Mouse (Mus musculus) spleen, adult 12 weeks (tissue): Measurements from ENCODE around the gene 6430571L13Rik.

ENCODE experiments used
- DNase-seq: peaks from one replicate; pipeline ENCODE4 v3.0.0; 2022; ENCODE audit warnings: low spot score

Gene 6430571L13Rik

DNA sequence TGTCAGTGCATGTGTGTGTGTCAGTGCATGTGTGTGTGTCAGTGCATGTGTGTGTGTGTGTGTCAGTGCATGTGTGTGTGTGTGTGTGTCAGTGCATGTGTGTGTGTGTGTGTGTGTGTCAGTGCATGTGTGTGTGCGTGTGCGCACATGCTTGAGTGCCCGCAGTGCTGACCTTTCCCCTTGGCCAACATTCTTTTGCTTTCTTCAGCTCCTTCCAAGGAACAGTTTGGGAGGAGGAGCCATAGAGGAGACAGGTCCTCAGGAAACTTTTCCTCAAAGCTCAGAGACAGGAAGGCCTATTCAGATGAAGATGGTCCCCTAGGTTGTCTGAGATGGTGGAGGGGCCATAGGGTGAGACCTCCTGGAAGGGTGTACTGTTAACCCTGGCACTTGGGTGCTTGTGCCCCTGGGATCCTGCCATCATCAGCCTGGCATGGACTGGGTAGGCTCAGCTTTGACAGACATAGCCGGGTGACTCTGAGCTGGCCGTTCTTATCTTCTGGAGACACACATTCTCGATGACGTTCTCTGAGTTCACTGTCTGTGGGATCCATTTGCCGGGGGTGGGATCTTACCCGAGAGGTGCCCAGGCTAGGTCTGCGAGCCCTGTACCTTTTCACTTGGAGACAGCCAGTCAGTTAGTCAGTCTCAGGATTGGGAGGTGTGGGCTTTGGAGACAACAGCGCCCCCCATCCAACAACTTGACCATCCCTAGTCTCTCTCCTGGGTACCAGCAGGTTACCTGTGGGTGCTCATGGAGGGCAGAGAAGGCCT lies 33.1 kb upstream of the 6430571L13Rik start:
- no peak for DNase-seq

DNA sequence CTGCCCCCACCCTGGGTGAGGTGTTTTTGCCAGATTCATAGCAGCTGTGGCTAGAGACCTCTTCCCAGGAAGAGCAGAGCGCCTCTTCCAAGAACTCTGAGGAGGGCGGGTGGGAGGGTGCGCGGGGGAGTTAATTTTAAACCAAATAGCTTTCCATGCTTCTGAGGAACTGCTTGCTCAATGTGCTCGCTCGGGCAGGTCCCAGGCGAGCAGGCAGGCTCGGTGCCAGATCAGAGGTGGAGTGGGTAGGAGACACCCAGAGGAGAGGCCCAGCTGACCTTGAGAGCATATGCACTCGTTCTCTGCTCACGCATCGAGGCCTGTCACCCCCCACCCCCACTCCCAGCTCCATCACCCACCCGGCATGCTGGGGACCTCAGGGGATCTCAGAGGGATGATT lies 32.5 kb upstream of the 6430571L13Rik start:
- no peak for DNase-seq

DNA sequence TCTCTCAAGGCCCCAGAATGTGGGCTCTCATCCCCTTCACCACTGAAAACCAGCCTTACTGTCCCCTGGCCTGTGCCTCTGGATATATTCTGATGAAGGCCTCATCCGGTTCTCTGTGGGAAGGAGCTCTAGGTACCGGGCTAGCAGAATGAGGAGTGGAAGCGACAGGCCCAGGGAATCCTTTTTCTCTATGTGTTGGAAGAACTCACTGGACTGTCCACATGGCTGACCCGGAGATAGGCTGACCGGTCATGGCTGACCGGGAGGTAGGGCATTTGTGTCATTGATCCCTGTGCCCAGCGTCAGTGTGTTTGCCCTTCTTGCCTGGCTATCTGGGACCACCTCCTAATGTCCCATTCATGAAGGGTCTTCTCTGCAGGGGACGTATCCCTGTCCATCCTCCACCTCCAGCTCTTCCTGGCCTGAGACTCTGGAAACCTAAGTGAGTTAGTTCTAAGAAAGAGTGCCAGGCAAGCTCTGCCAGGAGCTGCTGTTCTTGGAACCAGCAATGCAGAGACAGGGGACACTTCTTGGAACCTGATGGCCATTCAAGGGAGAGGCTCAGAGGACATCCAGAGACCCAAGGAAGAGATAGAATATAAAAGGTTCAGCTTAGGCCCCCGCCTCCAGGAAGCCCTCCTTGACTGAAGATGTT lies 31.9 kb upstream of the 6430571L13Rik start:
- no peak for DNase-seq

DNA sequence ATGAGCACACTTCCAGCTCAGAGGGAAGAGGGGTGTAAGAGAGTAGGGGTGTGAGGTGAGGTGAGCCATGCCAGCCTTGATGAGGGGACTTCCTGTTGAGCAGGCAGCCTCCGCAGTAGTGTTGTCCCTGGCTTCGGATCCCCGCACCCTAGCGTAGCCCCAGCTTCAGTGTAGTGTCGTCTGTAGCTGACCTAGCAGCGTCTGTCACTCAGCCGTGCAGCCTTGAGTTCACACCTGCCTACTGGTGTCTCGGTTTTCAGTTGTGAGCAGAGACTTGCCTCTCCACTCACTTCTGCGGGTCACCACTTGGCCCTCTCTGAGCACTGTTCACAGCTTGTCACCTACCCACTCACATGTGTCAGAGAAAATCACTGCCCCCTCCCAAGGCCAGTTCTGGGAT lies 31.2 kb upstream of the 6430571L13Rik start:
- DNase-seq, result no peak

DNA sequence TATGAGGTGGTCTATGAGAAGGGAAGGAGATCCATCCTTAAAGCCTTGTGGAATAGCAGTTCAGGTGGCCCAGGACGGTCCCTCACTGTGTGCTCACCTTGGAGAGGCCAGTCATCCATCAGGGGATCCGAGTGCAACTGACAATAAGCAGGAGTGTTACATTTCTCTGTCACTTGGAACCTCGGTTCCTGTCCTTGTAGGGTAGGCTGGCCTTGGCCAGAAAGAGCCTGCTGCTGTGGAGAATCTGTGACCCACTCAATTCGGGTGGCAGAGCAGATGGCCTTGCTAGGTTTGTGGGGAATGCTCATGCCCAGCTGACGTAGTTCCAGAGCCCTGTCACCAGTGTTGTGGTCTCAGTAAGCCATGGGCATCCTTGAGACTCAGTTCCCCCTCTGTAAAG lies 30.8 kb upstream of the 6430571L13Rik start:
- DNase-seq, result no peak

DNA sequence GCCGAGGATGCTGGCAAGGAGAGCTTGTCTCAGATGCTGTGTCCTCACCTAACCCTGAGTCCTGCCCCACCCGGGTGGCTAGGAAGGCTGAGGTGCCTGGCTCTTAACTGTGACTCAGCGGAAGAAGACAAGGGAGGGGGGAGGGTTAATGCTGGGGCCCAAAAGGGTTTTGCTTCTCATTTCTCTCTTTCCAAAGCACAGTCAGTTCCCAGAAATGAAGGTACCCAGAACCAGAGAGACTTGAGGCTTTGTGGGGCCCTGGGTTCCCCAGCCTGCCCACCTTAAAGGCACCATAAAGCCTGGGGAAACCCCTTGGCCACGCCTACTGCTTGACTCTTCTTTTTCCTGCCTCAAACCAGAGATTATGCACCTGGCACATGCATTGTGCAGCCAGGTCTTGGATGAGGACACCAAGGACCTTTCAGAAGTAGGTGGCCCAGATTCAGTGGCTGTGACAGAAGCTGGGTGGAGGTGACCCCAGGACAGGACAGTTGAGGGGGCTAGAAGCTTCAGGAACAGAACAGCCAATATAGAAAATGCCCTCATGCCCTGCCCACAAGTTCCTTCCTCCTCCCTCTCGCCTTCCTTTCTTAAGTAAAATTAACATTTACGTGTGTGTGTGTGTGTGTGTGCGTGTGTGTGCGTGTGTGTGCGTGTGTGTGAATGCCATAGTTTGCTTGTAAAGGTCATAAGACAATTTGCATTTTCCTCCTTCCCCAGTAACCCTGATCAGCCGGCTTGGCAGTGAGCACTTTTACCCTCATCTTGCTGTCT lies 27.4 kb upstream of the 6430571L13Rik start:
- DNase-seq, result peak; percentile 26

DNA sequence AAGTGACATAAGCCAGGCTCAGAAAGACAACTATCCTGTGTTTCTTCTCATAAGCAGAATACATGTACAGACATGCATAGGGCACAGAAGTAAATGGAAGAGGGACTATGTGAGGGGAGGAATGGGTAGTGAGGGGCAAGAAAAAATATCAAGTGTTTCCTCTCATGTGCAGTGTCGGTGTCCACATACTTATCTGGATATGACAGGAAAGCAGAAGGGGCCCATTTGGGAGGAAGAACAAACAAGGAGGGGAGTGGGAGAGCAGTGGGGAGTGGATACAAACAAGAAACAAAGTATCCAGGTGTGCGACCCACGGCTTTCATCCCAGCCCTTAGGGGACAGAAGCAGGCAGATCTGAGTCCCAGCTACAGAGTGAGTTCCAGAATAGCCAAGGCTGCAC lies 26.5 kb upstream of the 6430571L13Rik start:
- no peak for DNase-seq

DNA sequence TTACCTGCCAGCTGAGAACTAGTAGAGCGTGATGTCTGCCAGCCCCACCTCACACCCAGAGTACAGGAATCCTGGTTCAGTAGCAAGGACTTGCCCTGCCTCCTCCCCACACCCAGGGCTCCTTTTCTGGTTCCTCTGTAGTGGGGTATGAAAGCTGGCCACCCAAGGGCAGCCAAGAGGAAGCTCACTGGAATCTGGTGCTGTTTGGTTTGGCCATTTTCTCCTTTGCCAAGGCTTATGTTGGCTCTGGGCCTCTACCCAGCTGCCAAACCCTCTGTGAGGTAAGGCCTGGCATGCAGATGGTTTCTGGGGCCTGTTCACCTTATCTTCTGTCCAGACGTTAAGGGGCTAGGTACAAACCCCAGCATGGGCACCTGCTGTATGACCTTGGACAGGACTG lies 24.6 kb upstream of the 6430571L13Rik start:
- DNase-seq, result no peak

DNA sequence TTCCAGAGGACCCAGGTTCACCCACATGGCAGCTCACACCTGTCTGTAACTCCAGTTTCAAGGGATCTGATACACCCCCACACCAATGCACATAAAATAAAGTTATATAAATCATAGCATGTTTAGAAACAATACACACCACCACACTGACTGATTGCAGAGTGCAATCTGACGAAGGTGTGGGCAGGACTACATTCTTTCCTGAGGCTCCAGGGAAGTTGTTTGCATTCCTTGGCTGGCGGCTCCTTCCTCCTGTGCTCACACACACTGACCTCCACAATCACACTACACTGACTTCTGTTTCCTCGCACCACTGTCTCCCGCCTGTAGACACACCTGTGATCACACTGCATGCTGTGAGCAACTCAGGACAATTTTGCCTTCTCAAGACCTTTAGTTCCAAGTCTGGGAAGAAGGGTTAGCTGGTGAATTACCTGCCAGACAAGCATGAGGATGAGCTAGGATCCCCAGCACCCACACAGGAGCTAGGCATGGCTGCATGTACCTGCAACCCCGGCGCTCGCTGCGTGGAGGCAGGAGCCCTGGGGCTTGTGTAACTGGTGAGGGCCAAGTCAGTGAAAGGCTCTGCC lies 17.8 kb upstream of the 6430571L13Rik start:
- DNase-seq, result no peak

DNA sequence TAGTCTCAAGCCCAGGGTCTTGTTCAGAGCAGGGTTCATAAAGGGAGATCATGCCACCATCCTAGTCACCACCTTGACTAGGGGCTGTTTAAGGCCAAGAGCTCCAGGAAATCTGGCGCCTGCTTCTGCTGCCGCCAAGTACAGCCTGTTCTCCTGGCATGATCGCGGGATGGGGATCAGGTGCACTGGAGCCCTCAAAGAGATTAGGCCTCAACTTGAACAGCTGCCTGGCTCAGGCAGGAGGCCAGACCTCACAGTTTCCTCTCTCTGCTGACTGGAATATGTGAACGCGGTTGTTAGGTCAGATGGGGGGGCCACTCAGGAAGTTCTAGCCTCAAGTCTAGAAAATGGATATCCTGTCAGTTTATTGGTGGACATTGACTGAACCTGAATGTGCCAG lies 16.8 kb upstream of the 6430571L13Rik start:
- DNase-seq, result no peak

DNA sequence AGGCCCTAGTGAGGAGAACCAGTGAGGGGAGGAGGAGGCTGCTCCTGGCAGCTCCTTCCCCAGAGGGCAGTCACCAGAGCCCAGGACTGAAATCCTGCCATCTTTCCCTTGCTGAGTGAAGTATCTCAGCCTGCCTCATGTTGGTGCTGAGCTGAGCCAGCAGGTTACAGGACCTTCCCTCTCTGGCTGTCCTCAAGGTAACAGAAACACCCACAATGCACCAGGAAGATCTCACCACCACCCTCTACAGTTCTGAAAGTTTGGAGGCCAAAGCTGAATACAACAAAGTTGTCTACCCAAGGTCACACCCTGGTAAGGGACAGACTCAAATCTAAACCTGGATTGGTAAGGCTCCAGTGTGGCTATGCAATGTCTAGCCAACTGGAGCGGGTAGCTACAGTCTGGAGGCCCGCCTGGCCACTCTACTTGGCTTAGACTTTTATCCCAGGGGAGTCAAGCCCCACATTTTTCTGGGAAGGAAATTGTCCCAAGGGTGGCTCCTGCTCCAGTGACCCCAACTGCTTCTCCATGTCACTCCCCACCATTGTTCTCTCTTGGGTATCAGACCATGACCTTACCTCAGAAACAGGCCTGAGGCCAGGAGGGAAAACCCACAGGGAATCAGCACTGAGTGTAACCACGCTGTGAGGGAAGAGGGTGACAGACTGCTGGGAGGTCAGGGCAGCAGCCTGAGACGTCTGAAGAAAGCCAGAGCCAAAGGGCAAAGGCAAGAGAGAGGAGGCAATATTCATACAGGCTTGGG lies 15.4 kb upstream of the 6430571L13Rik start:
- no peak for DNase-seq

DNA sequence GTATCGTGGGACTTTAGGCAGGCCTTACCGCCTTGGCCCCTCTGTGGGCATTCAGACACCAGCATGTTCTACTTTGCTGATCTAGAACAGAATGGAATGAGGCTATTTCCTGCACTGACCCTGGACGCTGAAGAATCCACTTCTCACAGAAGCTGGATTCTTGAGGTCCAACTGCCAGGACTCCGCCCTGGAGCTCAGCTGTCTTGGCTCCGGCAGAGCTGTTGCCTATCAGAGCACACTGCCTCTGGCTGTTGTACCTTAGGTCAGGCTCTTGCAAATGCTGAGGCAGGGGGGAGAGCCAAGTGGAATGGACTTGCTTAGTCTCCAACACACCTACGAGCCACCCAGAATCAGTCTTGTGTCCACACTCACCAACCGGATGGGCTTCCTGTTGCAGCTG lies 14.5 kb upstream of the 6430571L13Rik start:
- DNase-seq, result no peak

DNA sequence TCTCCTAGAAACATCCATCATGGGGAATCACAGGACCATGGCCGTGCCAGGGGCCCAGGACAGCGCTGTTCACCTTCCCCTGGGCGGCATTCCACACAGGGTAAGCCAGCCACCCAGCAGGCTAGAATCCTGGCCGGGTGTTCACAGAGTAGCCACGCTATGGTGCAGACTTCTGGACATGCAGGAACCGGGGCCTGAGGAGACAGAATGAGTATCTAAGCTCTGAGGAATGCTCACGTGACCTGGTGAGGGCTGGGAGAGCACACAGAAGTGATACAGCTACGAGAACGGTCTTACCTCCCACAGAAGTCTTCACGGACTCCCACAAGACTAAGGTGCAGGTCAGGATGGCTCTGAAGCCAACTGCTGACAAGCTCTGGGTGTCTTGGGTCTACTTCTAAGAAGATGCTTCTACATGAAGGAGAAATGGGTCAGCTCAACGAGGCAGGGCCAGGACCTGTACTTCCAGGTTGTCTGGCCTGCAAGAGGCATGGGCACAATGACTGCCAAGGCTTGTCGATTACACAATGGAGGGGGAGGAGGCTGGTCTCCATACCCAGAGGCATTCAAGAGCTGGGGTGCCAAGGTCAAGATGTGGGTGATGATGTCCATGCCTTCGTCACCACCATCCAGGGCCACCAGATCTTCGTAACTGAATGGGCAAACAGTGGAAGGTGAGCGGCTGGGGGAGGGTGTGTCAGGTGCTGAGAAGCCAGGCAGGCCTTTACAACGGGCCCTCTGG lies 12.4 kb upstream of the 6430571L13Rik start:
- DNase-seq, result no peak

DNA sequence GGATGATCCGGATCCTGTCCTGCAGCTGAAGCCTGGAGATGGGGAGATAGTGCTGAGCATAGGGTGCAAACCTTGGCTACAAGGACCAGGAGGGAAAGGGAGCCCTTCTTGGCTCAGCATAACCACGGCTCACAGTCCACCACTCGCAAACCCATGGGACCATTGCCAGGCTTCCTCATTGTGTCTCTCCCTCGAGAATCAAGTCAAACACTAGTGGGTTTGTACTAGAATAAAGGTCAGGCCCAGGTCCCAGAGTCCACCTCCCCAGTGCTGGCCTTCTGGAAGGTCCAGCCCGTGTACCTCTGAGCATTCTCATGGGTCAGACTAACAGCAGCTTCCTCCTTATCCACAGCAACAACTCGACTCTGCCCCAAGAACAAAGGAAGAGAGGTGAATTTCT lies 9.6 kb upstream of the 6430571L13Rik start:
- DNase-seq, result no peak

DNA sequence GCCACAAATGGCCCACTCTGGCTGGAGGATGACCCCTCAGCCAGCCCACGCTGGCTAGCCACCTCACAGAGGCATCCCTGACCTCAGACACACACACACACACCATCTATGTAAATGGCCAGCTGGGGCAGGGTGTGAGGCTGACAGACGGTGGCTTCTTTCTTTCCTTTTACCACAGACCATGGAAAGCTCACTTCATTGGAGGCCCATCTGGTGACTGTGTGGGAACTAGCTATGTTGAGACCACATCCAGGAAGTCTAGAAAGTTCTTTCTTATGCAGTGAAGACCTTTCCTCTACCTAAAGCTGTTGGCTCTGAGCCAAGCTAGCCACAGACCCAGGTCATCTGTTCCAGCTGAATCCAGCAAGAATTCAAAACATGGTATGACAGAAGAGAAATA lies 6.7 kb upstream of the 6430571L13Rik start:
- DNase-seq, result no peak

DNA sequence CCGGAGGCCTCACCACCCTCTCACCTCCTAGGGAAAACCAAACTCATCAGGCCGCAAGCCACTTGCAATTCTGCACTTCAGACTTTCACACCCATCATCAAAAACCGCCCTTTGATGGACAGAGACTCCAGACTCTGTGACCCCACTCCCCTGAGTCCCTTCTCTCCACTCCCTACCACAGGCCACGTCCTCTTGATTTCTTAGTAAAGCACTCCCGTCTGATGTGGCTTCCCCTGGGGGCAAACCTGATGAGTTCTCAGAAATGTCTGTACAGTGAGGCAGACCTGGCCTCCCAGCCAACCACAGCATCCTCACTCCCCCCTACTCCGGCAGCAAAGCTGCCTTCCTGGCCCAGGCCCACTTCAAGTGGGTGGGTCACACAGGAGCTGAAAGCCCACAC lies 6.0 kb upstream of the 6430571L13Rik start:
- DNase-seq, result no peak

DNA sequence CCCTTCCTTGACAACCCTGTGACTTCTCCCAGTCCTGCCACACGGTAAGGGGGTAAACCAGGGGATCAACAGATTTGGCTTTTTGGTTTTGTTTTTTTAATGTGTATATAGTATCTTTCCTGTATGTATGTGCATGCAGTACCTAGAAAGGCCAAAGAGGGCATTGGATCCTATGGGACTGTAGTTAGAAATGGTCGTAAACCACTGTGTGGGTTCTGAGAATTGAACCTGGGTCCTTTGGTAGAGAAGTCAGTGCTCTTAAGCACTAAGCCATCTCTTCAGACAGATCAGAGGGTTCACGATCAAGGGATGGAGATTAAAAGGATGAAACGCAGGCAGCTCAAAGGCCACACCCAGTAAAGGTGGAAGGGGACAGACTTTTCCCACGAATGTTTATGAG lies 5.4 kb upstream of the 6430571L13Rik start:
- no peak for DNase-seq

DNA sequence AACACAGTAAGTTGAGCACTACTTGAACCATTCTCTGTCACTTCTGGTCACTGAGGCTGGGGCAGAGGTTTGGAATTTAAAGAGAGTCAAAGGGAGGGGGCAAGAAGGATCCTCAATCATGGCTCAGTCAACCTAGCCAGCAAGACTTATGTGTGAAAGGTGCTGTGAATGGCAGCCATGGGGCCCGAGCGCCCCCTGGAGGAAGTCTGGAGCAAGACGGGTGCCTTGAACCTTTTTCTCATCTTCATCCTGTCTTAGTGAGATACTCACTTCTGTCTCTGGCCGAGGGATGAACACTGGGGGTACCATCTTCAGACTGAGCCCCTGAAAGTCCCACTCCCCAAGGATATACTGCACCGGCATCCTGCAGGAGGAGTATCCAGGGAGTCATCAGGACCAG lies 4.5 kb upstream of the 6430571L13Rik start:
- peak; percentile 66 for DNase-seq

DNA sequence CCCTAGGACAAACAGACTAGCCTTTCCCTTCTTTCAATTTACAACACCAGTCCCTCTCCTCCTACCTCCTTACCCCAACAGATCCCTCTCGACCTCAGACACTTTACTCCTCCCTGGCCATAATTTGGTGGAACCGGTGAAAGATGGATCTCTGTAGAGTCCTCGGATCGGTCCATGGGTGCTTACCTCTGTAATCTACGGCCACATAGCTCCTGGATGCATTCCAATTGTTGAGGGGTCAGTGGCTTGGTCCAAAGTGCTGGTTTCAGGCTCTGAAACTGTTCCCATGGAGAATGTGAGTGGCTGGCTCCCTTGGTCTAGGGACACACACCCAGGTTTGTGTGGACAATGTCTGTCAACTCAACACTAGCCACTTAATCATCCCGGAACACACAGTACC lies 4.0 kb upstream of the 6430571L13Rik start:
- DNase-seq, result no peak

DNA sequence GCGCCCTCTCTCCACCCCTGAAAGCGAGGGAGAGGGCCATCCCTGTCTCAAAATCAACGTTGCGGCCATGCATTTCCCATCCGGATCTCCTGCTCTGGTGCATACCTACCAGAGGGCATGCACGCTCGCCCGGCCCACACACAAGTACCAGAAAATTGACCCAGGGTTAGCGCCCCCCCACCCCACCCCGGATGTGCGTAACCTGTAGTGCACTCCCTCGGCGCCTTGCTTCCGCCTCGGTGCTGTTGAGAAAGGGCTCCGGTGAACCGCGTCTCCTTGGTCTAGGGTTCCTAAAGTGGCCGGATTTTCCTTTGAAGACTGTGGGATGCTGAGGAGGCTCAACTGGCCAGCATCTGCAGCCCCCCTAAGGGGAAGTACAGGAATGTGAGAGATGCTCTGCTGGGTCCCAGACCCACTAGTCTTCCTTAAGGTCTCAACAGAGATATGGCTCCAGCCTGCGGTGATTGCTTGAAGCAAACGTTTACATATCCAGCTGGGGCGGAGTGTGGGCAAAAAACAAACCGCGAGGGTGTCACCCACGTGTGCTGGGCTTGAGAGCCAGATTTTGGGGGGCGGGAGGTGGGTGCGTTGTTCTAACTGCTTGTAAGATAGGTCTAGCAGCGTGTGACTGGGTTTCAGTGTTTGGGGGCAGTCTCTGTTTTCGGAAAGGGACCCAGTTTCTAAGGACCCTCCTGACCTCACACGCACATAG lies 2.1 kb upstream of the 6430571L13Rik start, which contains the start of gene Hemk1:
Hemk1 (minus strand) TSS at position 179 of the 712 bp plus-strand sequence.
- peak; percentile 44 for DNase-seq
